Mouse (Mus musculus) fibroblast of lung, adult 2 months (primary cell): ENCODE measurements at regions not wholly inside any gene's neighbourhood (a gene's known extent, or its start where the extent isn't known, plus 50 kb on each side); places are given as distances from the start of the nearest gene placed in this dataset.
"Not testable (repeated sequence)": the region's sequence is repeated elsewhere in the genome, so short reads cannot be mapped to it uniquely, and the experiment has no call there.

Experiments used
- DNase-seq: peaks from one replicate; pipeline ENCODE4 v3.0.0-alpha.2; 2011; ENCODE audit warnings: low read depth

- peak; percentile 29 for DNase-seq
Observed at GRCm38 (mm10) chr6:6496789-6497188, 81.7 kb downstream of the Sem1 start.

DNA sequence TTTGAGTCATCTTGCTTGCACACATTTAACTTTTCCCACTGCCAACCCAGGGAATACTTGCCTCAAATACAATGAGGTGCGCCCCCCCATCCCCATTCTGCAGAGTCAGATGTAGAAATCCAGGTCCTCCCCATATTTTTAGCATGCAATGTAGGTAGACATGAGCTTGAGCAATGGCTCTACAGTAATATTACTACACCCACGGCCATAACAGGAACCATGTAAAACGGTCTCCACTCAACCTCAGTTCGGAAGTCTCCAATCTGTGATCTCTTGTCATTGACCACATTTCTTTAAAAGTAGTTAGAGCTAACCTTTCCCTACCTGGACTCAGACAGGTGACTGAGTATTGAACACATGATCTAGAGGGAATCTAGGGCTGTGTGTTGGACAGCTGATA lies 82.1 kb downstream of the Sem1 start:
- no peak for DNase-seq

- DNase-seq, result no peak
Observed at GRCm38 (mm10) chr6:6488191-6488590, 90.3 kb downstream of the Sem1 start.

- not testable (repeated sequence) for DNase-seq
Observed at GRCm38 (mm10) chr6:6481596-6481995, 96.9 kb downstream of the Sem1 start.

- no peak for DNase-seq
Observed at GRCm38 (mm10) chr6:6470397-6470796, 108.1 kb downstream of the Sem1 start.

DNA sequence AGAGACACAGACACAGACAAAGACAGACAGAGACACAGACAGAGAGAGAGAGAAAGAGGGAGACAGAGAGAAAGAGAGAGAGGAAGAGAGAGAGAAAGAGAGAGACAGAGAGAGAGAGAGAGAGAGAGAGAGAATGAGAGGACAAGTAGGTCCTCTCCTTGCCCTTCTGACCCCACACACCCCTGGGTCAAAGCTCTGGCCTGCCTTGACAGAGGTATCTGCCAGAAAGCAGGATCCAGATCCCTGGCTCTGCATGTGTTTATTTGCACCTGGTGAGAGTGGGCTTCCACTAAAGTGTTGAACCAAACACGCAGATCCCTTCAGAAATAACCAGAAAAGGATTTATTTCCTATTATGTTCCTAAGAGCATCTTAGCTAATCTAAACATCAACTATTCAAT lies 110.9 kb downstream of the Sem1 start:
- no peak for DNase-seq

DNA sequence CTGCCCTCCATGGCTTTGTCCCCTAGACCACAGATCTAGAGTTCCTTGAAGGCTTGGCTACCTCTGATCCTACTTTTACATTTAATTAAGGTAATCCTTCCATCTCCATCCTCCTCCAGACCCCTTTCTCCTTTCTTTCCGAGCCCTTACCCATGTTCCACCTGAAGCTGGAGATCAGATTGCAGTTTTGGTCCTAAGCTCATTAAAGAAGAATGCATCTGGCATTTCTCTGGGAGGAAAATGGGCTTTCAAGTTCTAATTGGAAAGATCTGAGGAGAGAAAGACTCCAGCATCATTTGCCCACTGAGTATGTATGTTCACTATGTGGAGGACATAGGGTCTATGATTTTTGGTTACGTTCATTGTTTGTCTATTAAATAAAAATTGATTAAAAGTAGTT lies 112.2 kb downstream of the Sem1 start:
- DNase-seq, result no peak

GRCm38 (mm10) chr6:6463807-6464470 lies 114.5 kb downstream of the Sem1 start:
- DNase-seq, result no peak

DNA sequence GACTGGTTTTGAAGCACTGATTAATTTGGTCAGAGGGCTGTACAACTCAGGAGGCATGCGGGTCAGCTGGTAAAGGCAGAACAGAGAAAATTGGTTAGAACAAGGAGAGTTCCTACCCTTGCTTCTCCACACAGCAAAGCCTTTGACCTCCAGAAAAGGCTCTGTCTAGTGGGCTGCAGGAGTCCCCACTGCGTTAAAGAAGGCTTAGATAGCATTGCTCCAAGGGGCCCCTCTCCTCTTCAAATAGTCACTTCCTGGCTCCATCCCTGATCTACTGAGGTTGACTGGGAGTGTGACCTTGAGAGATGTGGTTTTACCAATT lies 118.6 kb downstream of the Sem1 start:
- DNase-seq, result no peak

GRCm38 (mm10) chr6:6459006-6459917 lies 119.2 kb downstream of the Sem1 start:
- no peak for DNase-seq

DNA sequence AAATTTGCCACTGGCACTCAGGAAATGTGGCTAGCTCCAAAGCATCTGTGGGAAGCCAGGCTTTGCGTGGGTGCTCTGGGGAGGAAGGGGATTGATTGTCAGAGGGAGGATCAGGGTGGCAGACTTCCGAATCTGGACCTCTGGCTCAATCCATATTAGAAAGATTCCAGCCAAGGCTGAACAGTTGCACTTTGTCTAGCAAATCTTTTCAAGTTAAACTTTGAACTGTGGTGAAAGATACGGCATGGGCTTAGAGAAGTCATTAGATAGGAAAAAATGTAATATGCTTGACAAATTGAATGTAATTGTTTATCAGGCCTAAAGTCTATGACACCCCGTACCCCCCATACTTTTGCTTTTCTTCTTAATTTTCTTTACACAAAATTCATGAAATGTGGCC lies 120.7 kb downstream of the Sem1 start:
- no peak for DNase-seq

DNA sequence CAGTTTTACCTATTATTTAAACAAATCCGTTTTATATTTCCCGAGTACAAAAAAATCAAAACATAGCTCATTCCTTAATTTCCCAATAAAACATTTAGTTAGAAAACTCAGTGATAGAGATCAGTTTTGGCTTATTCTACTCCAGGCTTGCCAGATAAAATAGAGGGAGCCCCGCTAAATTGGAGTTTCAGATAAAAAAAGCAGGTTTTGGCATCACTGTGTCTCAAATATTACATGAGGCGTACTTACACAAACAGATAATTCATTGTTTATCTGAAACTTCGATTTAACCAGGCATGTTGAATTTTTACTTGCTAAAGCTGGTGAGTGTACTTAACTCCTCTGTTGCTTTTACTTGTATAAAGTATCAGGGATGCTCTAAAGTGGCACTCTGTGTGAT lies 121.5 kb downstream of the Sem1 start:
- DNase-seq, result no peak

DNA sequence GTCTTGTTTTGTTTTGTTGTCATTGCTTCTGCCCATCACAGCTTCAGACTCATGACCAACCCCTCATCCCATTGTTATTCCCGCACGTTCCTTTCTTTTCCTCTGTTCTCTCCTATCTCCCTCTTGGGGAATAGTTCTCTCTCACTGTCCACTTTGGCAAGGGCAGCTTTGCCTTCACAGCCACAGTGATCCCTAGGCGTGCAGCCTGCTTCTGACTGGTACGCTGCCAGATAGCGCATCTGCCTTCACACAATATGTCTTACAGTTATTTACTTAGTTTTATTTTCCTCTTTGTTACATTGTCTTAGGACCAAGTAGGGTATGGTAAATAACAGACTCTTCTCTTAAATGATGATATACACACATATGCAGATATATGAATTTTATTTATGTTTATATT lies 122.9 kb downstream of the Sem1 start:
- no peak for DNase-seq

DNA sequence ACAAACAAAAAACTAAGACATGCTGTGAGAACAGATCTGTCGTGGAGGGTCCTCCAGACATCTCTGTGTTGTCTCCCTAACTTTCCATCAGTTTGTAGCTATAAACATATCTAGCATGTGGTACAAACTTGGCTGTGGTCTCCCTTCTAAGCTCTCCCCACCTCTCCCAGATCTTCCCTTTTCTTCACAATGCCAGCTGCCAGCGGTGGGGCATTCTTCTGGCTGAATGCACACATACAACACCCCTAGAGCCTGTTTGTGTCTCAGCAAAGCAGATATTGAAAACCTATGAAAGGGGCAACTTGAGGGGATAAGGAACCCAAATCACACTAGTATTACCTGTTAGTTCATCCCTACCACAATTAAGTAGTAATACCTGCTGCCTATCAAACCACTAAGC lies 124.1 kb downstream of the Sem1 start:
- DNase-seq, result no peak

GRCm38 (mm10) chr6:6434855-6435254 lies 143.6 kb downstream of the Sem1 start:
- no peak for DNase-seq

GRCm38 (mm10) chr6:6434261-6434802 lies 144.1 kb downstream of the Sem1 start:
- DNase-seq, result no peak

DNA sequence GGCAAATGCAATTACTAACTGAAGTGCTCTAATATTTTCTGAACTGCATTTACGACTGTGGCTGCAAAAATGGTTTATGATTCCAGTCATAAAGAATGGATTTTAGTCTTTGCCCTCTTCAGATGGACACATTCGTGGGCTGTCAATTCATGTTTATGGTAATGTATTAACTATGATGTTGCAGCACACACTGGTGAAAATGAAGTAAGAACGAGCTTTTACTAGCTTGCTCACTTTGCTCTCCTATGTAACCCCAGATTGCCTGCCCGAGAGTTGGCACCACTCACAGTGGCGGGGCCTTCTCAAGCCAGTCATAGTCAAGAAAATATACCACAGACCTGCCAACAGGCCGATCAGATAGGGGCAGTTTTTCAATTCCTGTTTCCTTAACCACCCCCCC lies 145.3 kb downstream of the Sem1 start:
- no peak for DNase-seq

DNA sequence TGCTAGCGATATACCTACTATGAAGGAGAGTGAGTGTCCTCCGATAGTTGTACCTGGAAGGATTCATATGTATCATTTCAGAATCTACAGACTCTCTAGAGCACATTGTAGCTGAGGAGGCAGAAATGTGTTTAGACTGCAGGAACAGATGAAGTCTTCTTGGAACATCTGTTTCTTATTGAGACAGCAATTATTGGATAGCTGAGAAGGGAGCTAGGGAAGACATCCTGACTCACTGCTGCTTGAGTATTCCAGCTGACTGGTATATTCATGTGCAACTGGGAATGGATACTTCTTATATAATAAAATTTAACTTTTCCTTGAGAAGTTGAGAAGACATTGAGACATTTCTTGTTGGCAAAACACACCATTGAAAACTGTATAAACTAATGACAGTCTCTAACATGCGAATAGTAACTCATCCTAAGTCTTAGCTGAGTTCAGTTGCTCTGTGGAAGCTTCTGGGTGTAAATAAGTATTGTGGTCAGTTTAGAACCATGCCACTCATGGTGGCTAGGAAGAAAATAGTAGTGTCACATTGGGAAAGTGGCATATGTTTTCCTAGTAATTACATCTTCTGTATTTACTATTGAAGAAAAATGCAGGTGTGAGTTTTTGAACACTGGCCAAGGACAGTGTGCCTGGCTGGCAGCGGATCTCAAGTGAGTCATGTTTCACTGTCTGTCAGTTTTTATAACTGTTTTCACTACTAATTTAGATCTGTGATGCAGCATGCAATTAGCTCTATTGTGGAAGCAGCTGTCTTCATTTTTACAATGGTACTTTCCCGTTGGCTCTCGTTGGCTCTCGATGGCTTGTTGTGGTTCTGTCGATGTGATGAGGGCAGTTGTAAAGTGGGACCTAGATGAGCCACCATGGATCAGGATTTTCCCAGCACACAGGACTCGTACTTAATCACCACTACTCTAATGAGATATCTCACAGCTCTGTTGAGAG lies 163.5 kb downstream of the Sem1 start:
- no peak for DNase-seq

GRCm38 (mm10) chr6:6397997-6398396 lies 180.5 kb downstream of the Sem1 start:
- no peak for DNase-seq

- DNase-seq, result no peak
Observed at GRCm38 (mm10) chr6:6389454-6390445, 172.8 kb upstream of the Slc25a13 start.

DNA sequence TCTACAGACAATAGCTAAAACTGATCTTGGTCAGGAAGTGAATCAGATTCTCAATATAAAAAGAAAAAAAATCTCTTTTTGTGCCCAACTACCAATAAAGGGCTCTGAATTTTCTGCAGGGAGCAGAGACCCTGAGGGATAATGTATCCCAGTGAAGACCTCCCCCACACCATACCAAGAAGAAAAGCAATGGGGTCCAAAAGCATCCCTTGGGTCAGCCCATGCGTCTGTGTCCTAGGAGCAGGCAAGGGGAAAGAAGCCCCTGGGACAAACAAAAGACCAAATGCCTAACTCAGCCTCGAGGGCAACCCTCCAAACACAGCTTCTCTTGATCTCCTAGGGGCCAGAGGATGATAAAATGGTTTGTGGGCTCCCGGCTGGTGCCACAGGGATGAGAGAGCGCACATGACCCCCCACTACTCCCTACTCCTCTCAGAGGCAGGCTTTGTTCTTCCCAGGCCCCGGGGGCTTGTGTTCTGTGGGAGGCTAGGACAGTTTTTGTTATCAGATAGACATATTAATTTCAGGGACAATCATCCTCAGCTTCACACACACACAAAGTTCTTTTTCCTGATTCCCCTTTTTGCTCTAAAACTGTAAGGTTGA lies 172.0 kb upstream of the Slc25a13 start:
- no peak for DNase-seq
